Mouse (Mus musculus) lung, adult 10 weeks (tissue): ENCODE data around the gene Abcf2. TPM values are rescaled to one million over a fixed set of nuclear protein-coding genes. Genes with fewer than 3 reads are reported as not detected.

Experiments
- polyA plus RNA-seq: library from polyadenylated mRNA; stranded (reverse); fragments of 350-450 nt; fragmentation: Illumina TruSeq; extraction: RNeasy Lipid Tissue Mini Kit (QIAGEN cat#74804); gene quantifications from one replicate; pipeline ENCODE4 v1.2.3, GENCODE M21; 2014; ENCODE audit warnings: low read depth, low replicate concordance; ENCODE audit not compliant: insufficient read depth

Gene Abcf2
- 28.4 TPM for polyA plus RNA-seq

DNA sequence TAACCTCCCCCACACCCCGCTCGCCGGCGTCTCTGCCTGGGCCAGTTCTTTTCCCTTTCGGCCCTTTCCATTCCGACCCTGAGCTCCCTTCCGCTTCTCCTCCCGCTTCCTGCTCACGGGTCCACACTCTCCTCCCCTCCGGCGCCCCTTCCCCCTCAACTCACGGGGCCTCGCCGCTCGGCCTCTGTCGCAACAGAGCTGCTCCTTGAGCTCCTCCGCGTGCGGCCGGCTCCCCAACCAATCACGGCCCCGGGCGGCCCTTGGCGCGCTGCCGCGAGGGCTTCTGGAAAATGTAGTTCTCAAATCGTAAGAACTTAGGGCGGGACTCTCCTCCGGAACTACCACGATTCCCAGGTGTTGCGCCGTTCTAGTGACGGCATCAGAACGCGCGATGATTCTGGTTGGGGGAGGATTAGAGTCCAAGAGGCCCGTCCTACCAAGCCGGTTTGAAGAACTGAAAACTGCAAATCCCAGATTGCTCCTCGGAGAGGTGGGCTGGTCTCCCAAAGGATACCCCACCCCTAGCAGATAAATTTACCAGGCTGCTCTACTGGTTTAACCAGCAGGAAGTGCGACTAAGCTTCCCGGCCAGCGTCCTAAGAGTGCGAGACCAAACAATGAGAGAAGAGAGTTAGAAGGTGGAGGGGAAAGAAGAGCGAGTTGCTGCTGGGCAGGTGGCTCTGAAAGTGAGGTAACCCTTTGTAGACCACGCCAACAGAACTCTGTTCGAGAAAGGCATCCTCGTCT lies at the start of gene Abcf2:
Abcf2 (minus strand) TSS at position 285 of the 747 bp plus-strand sequence.

DNA sequence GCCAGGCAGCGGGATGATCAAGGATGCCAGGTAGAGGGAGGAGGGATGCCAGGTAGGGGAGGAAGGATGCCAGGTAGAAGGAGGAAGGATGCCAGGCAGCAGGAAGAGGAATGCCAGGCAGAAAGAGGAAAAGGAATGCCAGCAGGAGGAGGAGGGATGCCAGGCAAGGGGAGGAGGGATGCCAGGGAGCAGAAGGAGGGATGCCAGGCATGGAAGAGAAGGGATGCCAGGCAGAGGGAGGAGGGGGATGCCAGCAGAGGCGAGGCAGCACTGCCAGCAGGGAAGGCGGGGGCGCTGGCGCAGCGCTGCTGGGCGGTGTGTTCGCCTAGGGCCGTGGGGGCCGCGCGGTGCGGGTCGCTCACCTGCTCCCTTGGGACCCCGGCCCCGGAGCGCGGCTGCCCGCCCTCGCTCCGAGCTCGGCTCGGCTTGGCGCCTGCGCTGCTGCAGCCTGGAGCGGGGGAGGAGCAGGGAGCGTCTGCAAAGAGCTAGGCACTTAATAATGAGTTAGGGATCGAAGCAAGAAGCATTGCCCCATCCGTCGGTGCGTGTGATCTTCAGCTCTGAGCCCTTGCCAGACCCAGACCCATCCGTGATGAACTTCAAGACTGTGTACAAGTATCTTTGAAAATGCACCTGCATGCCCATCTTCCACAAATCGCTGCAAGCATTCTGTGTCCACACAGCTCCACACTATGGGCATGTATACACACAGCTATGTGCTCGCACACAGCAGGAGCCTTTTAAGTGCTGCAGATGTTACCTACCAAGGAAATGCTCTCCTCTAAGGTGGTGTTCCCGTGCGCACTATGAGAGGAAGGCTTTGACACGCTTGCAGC lies 46.9 kb upstream of the Abcf2 start, which contains the start of gene Smarcd3:
Smarcd3 (minus strand) TSS at position 426 of the 836 bp plus-strand sequence.

DNA sequence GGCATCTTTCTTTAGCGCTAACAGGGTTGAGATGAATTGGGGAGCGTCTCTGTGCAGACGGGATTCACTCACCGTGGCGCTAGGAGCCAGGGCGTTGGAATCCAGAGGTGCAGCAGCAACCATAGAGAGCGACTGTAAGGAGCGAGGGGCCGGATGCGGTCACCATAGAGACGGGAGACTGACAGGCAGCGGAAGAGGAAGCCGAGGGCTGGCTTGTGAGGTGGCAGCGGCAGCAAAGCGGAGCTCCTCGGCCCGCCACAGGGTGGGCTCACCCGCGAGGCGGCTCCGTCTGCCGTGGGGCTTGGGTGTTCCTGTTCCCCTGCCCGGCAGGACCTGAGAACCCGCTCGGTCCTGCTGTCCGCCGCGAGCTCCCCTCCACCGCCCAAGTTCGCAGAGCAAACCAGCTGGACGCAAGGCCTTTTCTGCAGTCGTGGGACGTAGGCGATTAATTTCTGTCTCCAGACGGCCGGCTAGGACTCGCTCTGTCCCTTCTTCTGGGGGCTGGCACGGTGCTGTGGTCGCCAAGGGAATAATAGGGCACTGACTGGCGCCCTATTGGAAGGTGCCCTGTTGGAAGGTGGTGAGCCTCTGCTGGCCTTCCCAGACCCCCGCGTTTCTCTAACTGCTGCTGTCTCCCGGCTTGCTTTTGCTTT lies 9.4 kb upstream of the Abcf2 start, which contains the start of gene Chpf2:
Chpf2 (plus strand) TSS at position 195 of the 653 bp plus-strand sequence.

DNA sequence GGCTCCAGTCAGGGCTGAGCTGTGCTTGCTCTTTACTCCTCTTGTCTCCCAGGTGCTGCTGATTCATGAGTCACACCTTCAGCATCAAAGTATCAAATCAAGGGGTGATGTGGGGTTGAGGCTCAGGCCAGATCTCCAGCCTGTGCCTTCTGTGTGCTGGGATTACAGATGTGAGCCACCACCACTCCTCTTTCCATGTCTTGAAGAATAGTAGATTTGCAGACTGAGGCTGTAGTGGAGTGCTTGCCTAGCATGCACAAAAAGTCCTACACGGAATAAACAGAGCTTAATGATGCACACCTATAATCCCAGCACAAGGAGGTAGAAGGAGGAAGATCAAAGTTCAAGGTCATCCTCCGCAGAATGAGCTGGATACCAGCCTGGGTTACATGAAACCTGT lies 20.6 kb downstream of the Abcf2 start, which contains the start of gene 4931409K22Rik:
4931409K22Rik (minus strand) TSS at position 101 of the 400 bp plus-strand sequence.

DNA sequence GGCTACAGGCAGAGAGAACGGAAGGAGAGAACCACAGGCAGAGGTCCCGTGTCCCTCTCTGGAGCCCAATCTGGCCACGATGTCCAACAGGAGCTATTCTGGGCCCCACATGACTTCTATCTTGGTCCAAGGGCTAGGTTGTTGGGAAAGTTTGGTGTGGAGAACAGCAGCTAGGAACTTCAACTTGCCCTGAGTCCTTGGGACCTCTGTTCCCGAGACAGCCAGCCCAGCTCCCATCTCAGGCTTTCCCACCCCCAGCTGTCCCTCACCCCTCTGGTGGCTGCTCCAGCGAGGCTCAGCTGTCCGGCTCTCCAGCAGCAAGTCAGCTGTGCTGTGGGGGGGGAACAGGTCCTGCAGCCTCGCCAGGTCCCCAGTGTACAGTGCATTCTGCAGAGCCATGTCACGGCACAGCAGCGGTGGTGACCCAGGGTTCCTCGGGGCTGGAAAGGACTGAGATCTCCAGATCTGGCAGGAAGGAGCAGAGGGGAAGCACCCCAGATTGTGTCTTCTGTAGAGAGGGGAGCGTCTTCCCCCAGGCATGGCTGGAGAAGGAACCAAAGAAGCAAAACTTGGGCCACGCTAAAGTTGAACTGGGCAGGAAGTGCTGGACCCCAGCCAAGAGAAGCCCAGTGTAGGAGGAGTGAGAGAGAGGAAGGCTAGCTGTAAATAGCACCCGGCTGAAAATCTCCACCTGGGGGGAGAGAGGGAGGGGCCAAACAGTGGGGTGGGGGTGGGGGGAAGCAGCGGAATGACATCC lies 36.7 kb downstream of the Abcf2 start, which contains the start of gene Asb10:
Asb10 (minus strand) TSS at position 592 of the 757 bp plus-strand sequence.

DNA sequence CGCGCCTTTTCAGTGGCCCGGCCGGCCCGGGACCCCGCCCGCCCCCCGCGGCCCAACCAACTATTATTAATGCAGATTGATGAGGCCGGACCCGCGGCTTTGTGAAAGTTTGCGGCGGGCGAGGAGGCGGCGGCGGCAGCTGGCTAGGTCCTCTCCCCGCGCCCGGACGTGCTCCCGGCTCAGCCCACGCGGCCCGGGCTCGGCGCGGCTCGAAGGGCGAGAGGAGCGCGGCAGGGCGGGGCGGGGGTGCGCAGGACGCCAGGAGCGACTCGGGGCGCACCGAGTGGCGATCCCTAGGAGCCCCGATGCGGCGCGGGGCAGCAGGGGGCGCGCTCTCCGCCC lies 50.4 kb downstream of the Abcf2 start, which contains the start of gene Gbx1:
Gbx1 (minus strand) TSS at position 314 of the 342 bp plus-strand sequence.

Other genes with a start within 250 kb of the Abcf2 start
- 6.5 TPM for gene Kcnh2, start 225.9 kb downstream of the Abcf2 start, polyA plus RNA-seq
- gene Nos3, start 212.7 kb downstream of the Abcf2 start, polyA plus RNA-seq = 5.8 TPM
- 0.32 TPM for gene Atg9b, start 185.3 kb downstream of the Abcf2 start, polyA plus RNA-seq
- gene Abcb8, start 183.8 kb downstream of the Abcf2 start, polyA plus RNA-seq = 12.1 TPM
- not detected for gene Asic3, start 164.1 kb downstream of the Abcf2 start, polyA plus RNA-seq
- 23.5 TPM for gene Cdk5, start 153.9 kb downstream of the Abcf2 start, polyA plus RNA-seq
- 23.9 TPM for gene Slc4a2, start 153.6 kb downstream of the Abcf2 start, polyA plus RNA-seq
- 37.4 TPM for gene Fastk, start 132.2 kb downstream of the Abcf2 start, polyA plus RNA-seq
- 15.2 TPM for gene Tmub1, start 129.6 kb downstream of the Abcf2 start, polyA plus RNA-seq
- 57.4 TPM for gene Agap3, start 125.3 kb downstream of the Abcf2 start, polyA plus RNA-seq
- gene Gbx1, start 50.3 kb downstream of the Abcf2 start, polyA plus RNA-seq = 0.07 TPM
- 0.51 TPM for gene Asb10, start 36.5 kb downstream of the Abcf2 start, polyA plus RNA-seq
- gene 4931409K22Rik, start 20.7 kb downstream of the Abcf2 start, polyA plus RNA-seq = not detected
- gene Chpf2, start 9.3 kb upstream of the Abcf2 start, polyA plus RNA-seq = 12.6 TPM
- gene Smarcd3, start 46.9 kb upstream of the Abcf2 start, polyA plus RNA-seq = 12.3 TPM
- 35.2 TPM for gene Nub1, start 108.1 kb upstream of the Abcf2 start, polyA plus RNA-seq
- 0.54 TPM for gene Wdr86, start 153.3 kb upstream of the Abcf2 start, polyA plus RNA-seq
- 0.94 TPM for gene Crygn, start 180.5 kb upstream of the Abcf2 start, polyA plus RNA-seq